Mouse (Mus musculus): ENCODE measurements around the gene Fdx1l.

DNA sequence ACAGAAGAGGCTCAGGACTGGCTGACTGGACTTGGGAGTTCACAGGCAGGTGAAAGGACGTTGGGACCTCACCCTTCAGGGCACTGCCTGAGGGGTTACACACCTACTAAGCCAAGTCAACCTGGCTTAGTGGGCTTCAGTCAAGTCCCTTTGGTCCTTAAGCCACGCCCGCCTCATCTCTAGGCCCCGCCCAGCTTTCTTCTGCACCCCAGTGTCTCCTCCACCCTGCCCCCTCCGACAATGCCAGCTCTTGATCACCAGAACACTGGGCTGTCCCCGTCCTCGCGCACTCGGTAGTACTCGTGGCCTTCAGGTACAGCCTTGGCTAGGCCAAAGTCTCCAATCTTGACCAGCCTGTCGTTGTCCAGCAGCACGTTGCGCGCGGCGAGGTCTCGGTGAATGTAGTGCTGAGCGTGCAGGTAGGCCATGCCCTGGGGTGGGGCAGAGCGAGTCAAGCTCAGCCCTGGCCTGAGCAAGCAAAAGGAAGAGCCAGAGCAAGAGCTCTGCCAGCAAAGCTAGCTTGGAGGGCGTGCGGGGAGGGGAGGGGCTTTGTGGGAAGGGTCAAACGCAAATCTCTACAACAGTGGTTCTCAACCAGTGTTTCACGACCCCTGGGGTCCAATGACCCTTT is 34.3 kb upstream of the Fdx1l start:
- TF ChIP-seq POLR2A (IDR thresholded peaks at IDR 0.05; ENCODE audit: low read depth, low read length) (no peak), CTCF (IDR thresholded peaks at IDR 0.05; ENCODE audit: borderline replicate concordance, insufficient read depth, low read length) (no peak)

All from embryonic fibroblast, embryonic 13.5 days (primary cell).